Mouse (Mus musculus) limb, embryonic 15.5 days (tissue): Measurements from ENCODE around the gene Mrps27. TPM values are rescaled to one million over a fixed set of nuclear protein-coding genes. Genes with fewer than 3 reads are reported as not detected.
"Not testable (repeated sequence)": the region's sequence is repeated elsewhere in the genome, so short reads cannot be mapped to it uniquely, and the experiment has no call there.

Experiments used
- ATAC-seq: fragments of 200-750 bp; cut with Nextera tagmentation; 2 replicates; pipeline ENCODE4 v1.8.0; 2017; ENCODE audit warnings: low read depth, moderate TSS enrichment; ENCODE audit not compliant: insufficient number of reproducible peaks, low FRiP score, low TSS enrichment
- H3K27ac ChIP-seq: fragments of 300-500 bp; sonication (generic); 2 replicates; pipeline ENCODE4 v1.5.1; 2015; ENCODE audit warnings: moderate library complexity, mild to moderate bottlenecking, inconsistent platforms
- H3K27me3 ChIP-seq: fragments of 300-500 bp; sonication (generic); 2 replicates; pipeline ENCODE4 v1.6.1; 2015; ENCODE audit warnings: inconsistent platforms
- H3K36me3 ChIP-seq: fragments of 300-500 bp; sonication (generic); 2 replicates; pipeline ENCODE4 v1.6.1; 2015; ENCODE audit warnings: inconsistent platforms
- H3K4me1 ChIP-seq: fragments of 300-500 bp; sonication (generic); 2 replicates; pipeline ENCODE4 v1.6.1; 2015; ENCODE audit warnings: inconsistent platforms
- H3K4me2 ChIP-seq: fragments of 300-500 bp; sonication (generic); 2 replicates; pipeline ENCODE4 v1.6.1; 2015; ENCODE audit warnings: mild to moderate bottlenecking, inconsistent platforms
- H3K4me3 ChIP-seq: fragments of 300-500 bp; sonication (generic); 2 replicates; pipeline ENCODE4 v1.5.1; 2015; ENCODE audit warnings: mild to moderate bottlenecking, inconsistent platforms
- H3K9ac ChIP-seq: fragments of 300-500 bp; sonication (generic); 2 replicates; pipeline ENCODE4 v1.6.1; 2015; ENCODE audit warnings: inconsistent platforms
- H3K9me3 ChIP-seq: fragments of 300-500 bp; sonication (generic); 2 replicates; pipeline ENCODE4 v1.6.1; 2016; ENCODE audit warnings: inconsistent platforms
- WGBS: fragments of 180-500 bp; shearing (Covaris S2); methylation state at CpG from one replicate; pipeline ENCODE4 v1.1.7; 2015; 5-methylcytosine and 5-hydroxymethylcytosine counted together
- polyA plus RNA-seq: library from polyadenylated mRNA; unstranded; fragments of >200 nt; fragmentation: Nextera tagmentation; extraction: Ambion mirVana; gene quantifications from 2 replicates; pipeline ENCODE4 v1.2.1, GENCODE M21; 2015

Mrps27 gene
- polyA plus RNA-seq, 1 experiment from 2014 or later = 50.2 TPM

- H3K4me1 ChIP-seq = no peaks in the 10 kb centered on the region
- H3K9me3 ChIP-seq = no peaks in the 10 kb centered on the region
- H3K36me3 ChIP-seq = peaks cover 47% of the 10 kb centered on the region
- 86% methylated on average over 7 of the region's 7 CpGs for WGBS
- H3K27ac ChIP-seq = no peak overlapping the region
- no peak overlapping the region for H3K4me2 ChIP-seq
- ATAC-seq = no peak
- no peak overlapping the region for H3K9ac ChIP-seq
- no peaks in the 10 kb centered on the region for H3K27me3 ChIP-seq
- H3K4me3 ChIP-seq = no peak overlapping the region
These were observed 24.1 kb upstream of the Mrps27 start for GRCm38 (mm10) chr13:99320453-99320852.

- H3K4me1 ChIP-seq, H3K4me3 ChIP-seq, H3K4me2 ChIP-seq, H3K27me3 ChIP-seq, ATAC-seq, H3K27ac ChIP-seq, H3K9me3 ChIP-seq, H3K9ac ChIP-seq: not testable (repeated sequence)
- 95% methylated on average over 13 of the region's 13 CpGs for WGBS
- H3K36me3 ChIP-seq = peaks cover 70% of the 10 kb centered on the region
These were observed 21.7 kb upstream of the Mrps27 start for GRCm38 (mm10) chr13:99322915-99323314.

- H3K9me3 ChIP-seq = no peaks in the 10 kb centered on the region
- WGBS = 74% methylated on average over 7 of the region's 7 CpGs
- no peaks in the 10 kb centered on the region for H3K4me1 ChIP-seq
- H3K4me2 ChIP-seq = no peak overlapping the region
- ATAC-seq = no peak
- no peak overlapping the region for H3K9ac ChIP-seq
- peaks cover 75% of the 10 kb centered on the region for H3K36me3 ChIP-seq
- no peak overlapping the region for H3K4me3 ChIP-seq
- no peaks in the 10 kb centered on the region for H3K27me3 ChIP-seq
- no peak overlapping the region for H3K27ac ChIP-seq
These were observed 20.8 kb upstream of the Mrps27 start for GRCm38 (mm10) chr13:99323632-99324336.

- H3K4me2 ChIP-seq, H3K27me3 ChIP-seq, H3K9ac ChIP-seq, H3K27ac ChIP-seq, H3K4me3 ChIP-seq, H3K9me3 ChIP-seq, H3K4me1 ChIP-seq, ATAC-seq: not testable (repeated sequence)
- H3K36me3 ChIP-seq = peaks cover 78% of the 10 kb centered on the region
- 85% methylated on average over 8 of the region's 8 CpGs for WGBS
These were observed 20.3 kb upstream of the Mrps27 start for GRCm38 (mm10) chr13:99324337-99324685.

GRCm38 (mm10) chr13:99331255-99331654 lies 13.3 kb upstream of the Mrps27 start:
- H3K9me3 ChIP-seq = no peaks in the 10 kb centered on the region
- no peak overlapping the region for H3K27ac ChIP-seq
- ATAC-seq = no peak
- no peak overlapping the region for H3K9ac ChIP-seq
- no peak overlapping the region for H3K4me3 ChIP-seq
- no peaks in the 10 kb centered on the region for H3K4me1 ChIP-seq
- H3K36me3 ChIP-seq = peaks cover 88% of the 10 kb centered on the region
- no peak overlapping the region for H3K4me2 ChIP-seq
- 67% methylated on average over 4 of the region's 4 CpGs for WGBS
- H3K27me3 ChIP-seq = no peaks in the 10 kb centered on the region

- Histone ChIP-seq H3K4me1 (no peaks in the 10 kb centered on the region), H3K4me2 (no peak overlapping the region), H3K9me3 (no peaks in the 10 kb centered on the region), H3K27me3 (no peaks in the 10 kb centered on the region), H3K27ac (no peak overlapping the region), H3K36me3 (peaks cover 87% of the 10 kb centered on the region), H3K4me3 (no peak overlapping the region), H3K9ac (no peak overlapping the region)
- 41% methylated on average over 6 of the region's 6 CpGs for WGBS
- no peak for ATAC-seq
These were observed 7.1 kb upstream of the Mrps27 start for GRCm38 (mm10) chr13:99337510-99337909.

GRCm38 (mm10) chr13:99341504-99341903 lies 3.1 kb upstream of the Mrps27 start:
- no peak overlapping the region for H3K9ac ChIP-seq
- ATAC-seq = no peak
- 96% methylated on average over 6 of the region's 6 CpGs for WGBS

GRCm38 (mm10) chr13:99343876-99344598 lies 549 bp upstream of the Mrps27 start:
- Histone ChIP-seq H3K27ac (peak overlapping the region; percentile 94), H3K9me3 (no peaks in the 10 kb centered on the region), H3K4me1 (peaks cover 14% of the 10 kb centered on the region), H3K27me3 (no peaks in the 10 kb centered on the region), H3K4me3 (peak overlapping the region; percentile 77), H3K9ac (peak overlapping the region; percentile 81), H3K4me2 (peak overlapping the region; percentile 65), H3K36me3 (peaks cover 48% of the 10 kb centered on the region)
- no peak; the same call in none of the 2 replicates for ATAC-seq
- 1% methylated on average over 29 of the region's 30 CpGs for WGBS

More at GRCm38 (mm10) chr13:99341504-99341903, 3.1 kb upstream of the Mrps27 start:
- Histone ChIP-seq H3K9me3 (no peaks in the 10 kb centered on the region), H3K4me2 (no peak overlapping the region), H3K4me3 (no peak overlapping the region), H3K27ac (no peak overlapping the region), H3K36me3 (peaks cover 59% of the 10 kb centered on the region), H3K27me3 (no peaks in the 10 kb centered on the region), H3K4me1 (peaks cover 14% of the 10 kb centered on the region)

GRCm38 (mm10) chr13:99350009-99350408 lies 5.4 kb downstream of the Mrps27 start:
- Histone ChIP-seq H3K4me2 (no peak overlapping the region), H3K4me1 (peaks cover 11% of the 10 kb centered on the region; the same call in 1 of the 2 replicates), H3K9me3 (no peaks in the 10 kb centered on the region), H3K4me3 (no peak overlapping the region), H3K9ac (no peak overlapping the region), H3K36me3 (peaks cover 28% of the 10 kb centered on the region), H3K27me3 (no peaks in the 10 kb centered on the region), H3K27ac (no peak overlapping the region)
- no peak for ATAC-seq
- WGBS = 86% methylated on average over 6 of the region's 6 CpGs

- peaks cover 31% of the 10 kb centered on the region for H3K36me3 ChIP-seq
These were observed 6.6 kb downstream of the Mrps27 start for GRCm38 (mm10) chr13:99351186-99351585.

GRCm38 (mm10) chr13:99351596-99351995 lies 7.0 kb downstream of the Mrps27 start:
- no peaks in the 10 kb centered on the region for H3K27me3 ChIP-seq
- H3K36me3 ChIP-seq = peaks cover 31% of the 10 kb centered on the region
- H3K4me1 ChIP-seq = peaks cover 5% of the 10 kb centered on the region; the same call in 1 of the 2 replicates
- WGBS = 79% methylated on average over 3 of the region's 3 CpGs
- no peak overlapping the region for H3K9ac ChIP-seq
- no peak overlapping the region for H3K4me2 ChIP-seq
- no peaks in the 10 kb centered on the region for H3K9me3 ChIP-seq
- no peak overlapping the region for H3K4me3 ChIP-seq
- no peak for ATAC-seq
- H3K27ac ChIP-seq = no peak overlapping the region

More at GRCm38 (mm10) chr13:99351186-99351585, 6.6 kb downstream of the Mrps27 start:
- WGBS = 49% methylated on average over 8 of the region's 8 CpGs
- no peak overlapping the region for H3K27ac ChIP-seq
- no peak overlapping the region for H3K4me3 ChIP-seq
- H3K9me3 ChIP-seq = no peaks in the 10 kb centered on the region
- no peaks in the 10 kb centered on the region for H3K27me3 ChIP-seq
- H3K4me1 ChIP-seq = peaks cover 5% of the 10 kb centered on the region; the same call in 1 of the 2 replicates
- no peak for ATAC-seq
- no peak overlapping the region for H3K9ac ChIP-seq
- H3K4me2 ChIP-seq = no peak overlapping the region
